Mouse (Mus musculus): Measurements from ENCODE around the gene Olfr606.
"Not testable (repeated sequence)": the region's sequence is repeated elsewhere in the genome, so short reads cannot be mapped to it uniquely, and the experiment has no call there.

Gene Olfr606

DNA sequence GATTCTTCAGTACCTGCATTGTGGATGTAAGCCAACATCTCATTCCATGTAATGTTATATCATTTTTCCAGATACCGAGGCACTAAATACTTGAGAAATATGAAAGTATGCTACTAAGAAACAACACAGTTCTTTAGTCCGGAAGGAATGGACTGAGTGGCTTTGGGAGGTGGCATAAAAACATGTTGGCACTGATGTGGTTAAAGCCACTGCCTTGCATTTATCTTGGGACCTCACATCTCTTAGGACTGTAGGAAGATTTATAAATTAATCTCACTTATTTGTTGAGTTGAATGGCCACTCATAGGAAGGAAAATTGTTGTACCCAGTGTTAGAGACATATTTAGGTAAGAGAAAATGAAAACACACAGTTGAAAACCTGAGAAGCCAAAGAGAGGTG is at the start of gene Olfr606:
Olfr606 (plus strand) TSS at position 301 of the 400 bp plus-strand sequence.
- no peak for DNase-seq (ENCODE audit: low read depth, low spot score)

DNA sequence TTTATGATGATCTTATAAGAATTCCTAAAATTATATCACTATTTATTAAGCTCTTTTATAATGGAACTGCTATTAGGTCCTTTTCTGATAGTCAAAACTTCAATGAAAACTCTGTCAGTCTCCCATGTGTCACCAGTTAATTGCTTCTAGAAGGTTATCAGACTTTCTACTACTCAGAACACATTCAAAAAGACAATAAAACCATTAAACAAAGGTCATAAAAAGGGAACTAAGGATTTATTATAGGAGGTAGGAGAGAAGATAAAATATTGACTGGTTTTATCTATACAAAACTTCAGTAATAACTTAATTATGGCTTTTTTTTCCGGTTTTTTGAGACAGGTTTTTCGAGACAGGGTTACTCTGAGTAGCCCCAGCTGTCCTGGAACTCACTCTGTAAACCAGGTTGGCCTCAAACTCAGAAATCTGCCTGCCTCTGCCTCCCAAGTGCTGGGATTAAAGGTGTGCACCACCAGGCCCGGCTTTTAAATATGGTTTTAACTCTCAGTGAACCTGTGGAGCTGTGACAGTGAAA is 42.3 kb upstream of the Olfr606 start:
- DNase-seq (ENCODE audit: low read depth, low spot score), result not testable (repeated sequence)

GRCm38 (mm10) chr7:103414772-103415171 is 34.1 kb upstream of the Olfr606 start, which contains the start of gene Usp17lc:
Gene Usp17lc (plus strand): TSS chr7:103415072.
- DNase-seq (ENCODE audit: low read depth, low spot score), result not testable (repeated sequence)

DNA sequence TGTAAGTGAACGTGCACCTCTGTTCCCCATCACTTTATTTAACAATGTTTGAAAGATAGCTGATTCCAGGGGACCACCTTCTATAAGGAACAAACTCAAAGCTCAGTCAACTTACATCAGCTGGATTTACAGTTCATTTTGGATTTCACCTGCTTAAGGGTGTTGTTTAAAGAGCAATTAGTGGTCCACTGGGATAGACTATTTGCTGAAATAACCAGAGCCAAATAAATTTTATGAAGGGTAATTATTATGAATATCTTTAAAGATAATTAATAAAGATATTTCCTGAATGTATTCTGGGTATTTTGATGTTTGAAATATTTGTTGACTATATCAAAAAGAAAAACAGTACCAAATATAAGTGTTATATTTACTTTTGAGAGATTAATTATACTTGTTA is 3.5 kb upstream of the Olfr606 start, which contains the start of gene Olfr605:
Olfr605 (minus strand) TSS at position 101 of the 400 bp plus-strand sequence.
- no peak for DNase-seq (ENCODE audit: low read depth, low spot score)

- DNase-seq (ENCODE audit: low read depth, low spot score), result no peak
These were observed 11.7 kb downstream of the Olfr606 start for GRCm38 (mm10) chr7:103460590-103460989.

DNA sequence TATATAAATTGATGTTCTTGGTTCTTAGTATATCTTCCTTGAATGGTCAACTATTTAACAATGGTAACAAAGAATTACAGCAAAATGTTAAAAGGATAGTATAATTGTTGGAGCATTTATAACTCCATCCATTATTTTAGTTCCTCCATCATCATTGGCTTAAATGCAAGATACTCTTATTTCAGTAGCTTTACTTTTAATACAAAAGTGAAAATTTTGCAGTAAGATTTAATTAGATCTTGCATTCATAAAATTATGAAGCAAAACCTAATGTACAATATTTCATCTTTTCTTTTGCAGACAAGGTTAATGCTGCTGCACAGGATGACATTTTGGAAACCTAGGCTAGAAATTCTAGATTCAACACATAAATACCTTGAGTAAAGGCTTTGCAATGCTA is 20.7 kb downstream of the Olfr606 start, which contains the start of gene Olfr608:
Olfr608 (plus strand) TSS at position 301 of the 400 bp plus-strand sequence.
- no peak for DNase-seq (ENCODE audit: low read depth, low spot score)

- DNase-seq (ENCODE audit: low read depth, low spot score), result not testable (repeated sequence)
These were observed 28.3 kb downstream of the Olfr606 start for GRCm38 (mm10) chr7:103477106-103477505.

- DNase-seq (ENCODE audit: low read depth, low spot score), result no peak
These were observed 49.1 kb downstream of the Olfr606 start, which contains the start of gene Olfr609 for GRCm38 (mm10) chr7:103497962-103498361. Gene Olfr609 (minus strand): TSS chr7:103498062.
